Mouse (Mus musculus) heart, embryonic 11.5 days (tissue): Measurements from ENCODE around the gene Fam19a5. TPM values are rescaled to one million over a fixed set of nuclear protein-coding genes. Genes with fewer than 3 reads are reported as not detected.

Experiments used
- ATAC-seq: fragments of 200-750 bp; cut with Nextera tagmentation; replicated peaks from 2 replicates; pipeline ENCODE4 v1.8.0; 2017; ENCODE audit warnings: moderate library complexity; ENCODE audit not compliant: insufficient number of reproducible peaks, low FRiP score, low TSS enrichment
- H3K27ac ChIP-seq: fragments of 300-500 bp; sonication (generic); 2 replicates; pipeline ENCODE4 v1.5.1; 2014; ENCODE audit warnings: mild to moderate bottlenecking, low read depth, low read length
- H3K27me3 ChIP-seq: fragments of 300-500 bp; sonication (generic); 2 replicates; pipeline ENCODE4 v1.6.1; 2014; ENCODE audit warnings: mild to moderate bottlenecking, low read length, mixed read lengths; ENCODE audit not compliant: control insufficient read depth, insufficient read depth
- H3K36me3 ChIP-seq: fragments of 300-500 bp; sonication (generic); 2 replicates; pipeline ENCODE4 v1.6.1; 2014; ENCODE audit warnings: mild to moderate bottlenecking, low read length, moderate library complexity, mixed read lengths; ENCODE audit not compliant: control insufficient read depth, insufficient read depth
- H3K4me1 ChIP-seq: fragments of 300-500 bp; sonication (generic); 2 replicates; pipeline ENCODE4 v1.6.1; 2014; ENCODE audit warnings: low read length; ENCODE audit not compliant: control insufficient read depth, insufficient read depth
- H3K4me2 ChIP-seq: fragments of 300-500 bp; sonication (generic); 2 replicates; pipeline ENCODE4 v1.6.1; 2014; ENCODE audit warnings: mild to moderate bottlenecking, moderate library complexity
- H3K4me3 ChIP-seq: fragments of 300-500 bp; sonication (generic); 2 replicates; pipeline ENCODE4 v1.5.1; 2014; ENCODE audit warnings: low read depth, low read length
- H3K9ac ChIP-seq: fragments of 300-500 bp; sonication (generic); 2 replicates; pipeline ENCODE4 v1.6.1; 2014; ENCODE audit warnings: mild to moderate bottlenecking, low read depth, low read length, moderate library complexity
- H3K9me3 ChIP-seq: fragments of 300-500 bp; sonication (generic); replicated peaks from 2 replicates; pipeline ENCODE4 v1.6.1; 2016; ENCODE audit warnings: low read length; ENCODE audit not compliant: control insufficient read depth
- WGBS: fragments of 180-500 bp; shearing (Covaris S2); extraction: QIAGEN DNeasy Blood & Tissue Kit; methylation state at CpG from one replicate; pipeline ENCODE4 v1.1.7; 2014; ENCODE audit not compliant: insufficient replicate concordance; 5-methylcytosine and 5-hydroxymethylcytosine counted together
- polyA plus RNA-seq: library from polyadenylated mRNA; unstranded; fragments of >200 nt; fragmentation: Nextera tagmentation; extraction: Ambion mirVana; gene quantifications from 2 replicates; pipeline ENCODE4 v1.2.1, GENCODE M21; 2014

Gene Fam19a5
- polyA plus RNA-seq, 1 experiment from 2014 or later, result 1.7 TPM

- Histone ChIP-seq H3K4me3 (peak overlapping the region; percentile 46), H3K27ac (no peak overlapping the region), H3K4me2 (peak overlapping the region; percentile 91), H3K27me3 (peaks cover 81% of the 10 kb centered on the region), H3K36me3 (no peaks in the 10 kb centered on the region), H3K9ac (no peak overlapping the region), H3K4me1 (no peaks in the 10 kb centered on the region), H3K9me3 (no peaks in the 10 kb centered on the region)
- ATAC-seq, result peak; percentile 53; the same call in 1 of the 2 replicates
- 14% methylated on average over 18 of the region's 18 CpGs for WGBS
These were observed 1.1 kb downstream of the Fam19a5 start for GRCm38 (mm10) chr15:87545130-87545642.

GRCm38 (mm10) chr15:87545731-87546360 lies 1.7 kb downstream of the Fam19a5 start:
- Histone ChIP-seq H3K9me3 (no peaks in the 10 kb centered on the region), H3K27ac (no peak overlapping the region), H3K27me3 (peaks cover 83% of the 10 kb centered on the region), H3K4me1 (no peaks in the 10 kb centered on the region), H3K9ac (no peak overlapping the region), H3K36me3 (no peaks in the 10 kb centered on the region), H3K4me2 (no peak overlapping the region), H3K4me3 (no peak overlapping the region)
- ATAC-seq, result no peak
- WGBS, result 25% methylated on average over 8 of the region's 8 CpGs

GRCm38 (mm10) chr15:87547022-87547421 lies 2.9 kb downstream of the Fam19a5 start:
- Histone ChIP-seq H3K4me2 (no peak overlapping the region), H3K9me3 (no peaks in the 10 kb centered on the region), H3K27me3 (peaks cover 86% of the 10 kb centered on the region), H3K4me3 (no peak overlapping the region), H3K27ac (no peak overlapping the region), H3K4me1 (no peaks in the 10 kb centered on the region), H3K36me3 (no peaks in the 10 kb centered on the region), H3K9ac (no peak overlapping the region)
- ATAC-seq, result no peak
- WGBS, result 59% methylated on average over 5 of the region's 5 CpGs

GRCm38 (mm10) chr15:87549724-87550123 lies 5.6 kb downstream of the Fam19a5 start:
- WGBS, result 61% methylated on average over 4 of the region's 4 CpGs
- Histone ChIP-seq H3K4me2 (no peak overlapping the region), H3K4me3 (no peak overlapping the region), H3K27me3 (peaks cover 63% of the 10 kb centered on the region), H3K9me3 (no peaks in the 10 kb centered on the region), H3K4me1 (no peaks in the 10 kb centered on the region), H3K9ac (no peak overlapping the region), H3K27ac (no peak overlapping the region), H3K36me3 (no peaks in the 10 kb centered on the region)
- no peak for ATAC-seq

GRCm38 (mm10) chr15:87550756-87551155 lies 6.7 kb downstream of the Fam19a5 start:
- peaks cover 53% of the 10 kb centered on the region for H3K27me3 ChIP-seq
- H3K36me3 ChIP-seq, result no peaks in the 10 kb centered on the region
- H3K4me2 ChIP-seq, result no peak overlapping the region
- H3K27ac ChIP-seq, result no peak overlapping the region
- H3K4me1 ChIP-seq, result no peaks in the 10 kb centered on the region
- no peak overlapping the region for H3K4me3 ChIP-seq
- no peaks in the 10 kb centered on the region for H3K9me3 ChIP-seq
- 43% methylated on average over 5 of the region's 5 CpGs for WGBS
- ATAC-seq, result no peak
- H3K9ac ChIP-seq, result no peak overlapping the region

- no peak overlapping the region for H3K9ac ChIP-seq
- no peak overlapping the region for H3K4me3 ChIP-seq
- no peak overlapping the region for H3K27ac ChIP-seq
- no peaks in the 10 kb centered on the region for H3K4me1 ChIP-seq
- WGBS, result 29% methylated on average over 8 of the region's 8 CpGs
- no peak overlapping the region for H3K4me2 ChIP-seq
- no peak for ATAC-seq
- H3K36me3 ChIP-seq, result no peaks in the 10 kb centered on the region
- peaks cover 45% of the 10 kb centered on the region for H3K27me3 ChIP-seq
- no peaks in the 10 kb centered on the region for H3K9me3 ChIP-seq
These were observed 7.5 kb downstream of the Fam19a5 start for GRCm38 (mm10) chr15:87551556-87551955.

GRCm38 (mm10) chr15:87555811-87556210 lies 11.7 kb downstream of the Fam19a5 start:
- no peaks in the 10 kb centered on the region for H3K36me3 ChIP-seq
- H3K9me3 ChIP-seq, result no peaks in the 10 kb centered on the region
- no peak overlapping the region for H3K27ac ChIP-seq
- 63% methylated on average over 9 of the region's 9 CpGs for WGBS
- H3K4me3 ChIP-seq, result no peak overlapping the region
- H3K9ac ChIP-seq, result no peak overlapping the region
- H3K27me3 ChIP-seq, result peaks cover 11% of the 10 kb centered on the region
- H3K4me2 ChIP-seq, result no peak overlapping the region
- no peaks in the 10 kb centered on the region for H3K4me1 ChIP-seq
- no peak for ATAC-seq

- Histone ChIP-seq H3K27ac (no peak overlapping the region), H3K9ac (no peak overlapping the region), H3K27me3 (no peaks in the 10 kb centered on the region), H3K36me3 (no peaks in the 10 kb centered on the region), H3K4me2 (no peak overlapping the region), H3K4me1 (no peaks in the 10 kb centered on the region), H3K9me3 (no peaks in the 10 kb centered on the region), H3K4me3 (no peak overlapping the region)
- no peak for ATAC-seq
- WGBS, result 69% methylated on average over 5 of the region's 5 CpGs
These were observed 20.2 kb downstream of the Fam19a5 start for GRCm38 (mm10) chr15:87564331-87564730.
